Mouse (Mus musculus) liver, adult 2 months (tissue): ENCODE measurements around the gene Mbnl2. TPM values are rescaled to one million over a fixed set of nuclear protein-coding genes. Genes with fewer than 3 reads are reported as not detected.

Experiments
- DNase-seq: peaks from one replicate; pipeline ENCODE4 v3.0.0-alpha.2; 2011; ENCODE audit warnings: low read depth, low spot score; ENCODE audit errors: extremely low read depth
- H3K27ac ChIP-seq: fragments of 200-500 bp; replicated peaks from 2 replicates; pipeline ENCODE4 v1.5.1; 2012; ENCODE audit warnings: low read depth, mild to moderate bottlenecking, control low read depth, inconsistent platforms, low read length; ENCODE audit not compliant: insufficient read depth
- H3K27me3 ChIP-seq: fragments of 200-500 bp; 2 replicates; pipeline ENCODE4 v1.6.1; 2012; ENCODE audit warnings: mild to moderate bottlenecking, moderate library complexity, low read length, inconsistent platforms; ENCODE audit not compliant: control insufficient read depth, insufficient read depth
- H3K36me3 ChIP-seq: fragments of 200-500 bp; 2 replicates; pipeline ENCODE4 v1.6.1; 2012; ENCODE audit warnings: low read length, inconsistent platforms; ENCODE audit not compliant: control insufficient read depth, insufficient read depth
- H3K4me1 ChIP-seq: fragments of 200-500 bp; 2 replicates; pipeline ENCODE4 v1.6.1; 2011; ENCODE audit warnings: low read length; ENCODE audit not compliant: control insufficient read depth, insufficient read depth
- H3K4me3 ChIP-seq: fragments of 200-500 bp; 2 replicates; pipeline ENCODE4 v1.5.1; 2011; ENCODE audit warnings: low read depth, mild to moderate bottlenecking, control low read depth, low read length, moderate library complexity; ENCODE audit not compliant: insufficient read depth
- H3K79me2 ChIP-seq: fragments of 200-500 bp; 2 replicates; pipeline ENCODE4 v1.6.1; 2012; ENCODE audit warnings: inconsistent platforms, mild to moderate bottlenecking, low read length, moderate library complexity; ENCODE audit not compliant: control insufficient read depth, insufficient read depth
- H3K9ac ChIP-seq: fragments of 200-500 bp; 2 replicates; pipeline ENCODE4 v1.6.1; 2012; ENCODE audit warnings: low read depth, mild to moderate bottlenecking, control low read depth, inconsistent platforms, low read length
- CTCF ChIP-seq: fragments of 200-500 bp; IDR thresholded peaks from 2 replicates; pipeline ENCODE4 v1.5.1; 2011; ENCODE audit warnings: low read depth, low read length, control low read depth
- POLR2A ChIP-seq: fragments of 200-500 bp; IDR thresholded peaks from 2 replicates; pipeline ENCODE4 v1.6.1; 2011; ENCODE audit warnings: low read length, control low read depth; ENCODE audit not compliant: insufficient read depth; ENCODE audit errors: extremely low read depth
- WGBS: fragments of 180-500 bp; shearing (Covaris S2); methylation state at CpG from one replicate; pipeline ENCODE4 v1.1.7; 2018; 5-methylcytosine and 5-hydroxymethylcytosine counted together
- polyA plus RNA-seq: library from polyadenylated mRNA; depleted of rRNA; stranded (reverse); fragments of >200 nt; gene quantifications from 2 replicates; pipeline ENCODE4 v1.2.3, GENCODE M21; 2012
- total RNA-seq: library from RNA; depleted of rRNA; stranded (reverse); fragments of >200 nt; gene quantifications from 2 replicates; pipeline ENCODE4 v1.2.3, GENCODE M21; 2014

Gene Mbnl2
- total and polyA plus RNA-seq, 2 experiments, result 17.5 to 35.2 TPM

DNA sequence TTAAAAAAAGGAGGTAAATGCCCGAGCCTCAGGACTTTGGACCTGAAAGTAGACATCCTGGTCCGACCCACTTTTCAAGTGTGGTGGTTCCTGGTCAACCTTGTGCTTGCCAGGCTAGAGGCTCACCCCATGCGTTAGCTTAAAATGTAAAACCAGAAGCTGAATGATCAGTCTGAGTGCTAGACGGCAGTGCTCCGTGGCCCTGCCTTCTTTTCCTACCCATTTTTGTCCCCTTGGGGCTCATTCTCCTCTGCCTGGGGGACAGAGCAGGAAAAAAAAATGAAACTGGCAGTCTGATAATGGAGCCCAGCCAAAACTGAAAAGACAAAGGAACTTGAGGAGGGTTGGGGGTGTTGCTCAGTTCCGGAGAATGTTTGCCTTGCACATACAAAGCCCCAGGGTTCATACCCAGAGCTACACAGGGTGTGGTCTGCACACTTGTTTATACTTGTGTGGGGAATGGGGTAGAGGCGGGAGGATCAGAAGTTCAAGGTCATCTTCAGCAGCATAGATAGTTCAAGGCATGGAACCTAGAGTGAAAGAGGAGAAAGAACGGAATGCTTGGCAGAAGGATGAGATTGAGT is 87.0 kb downstream of the Mbnl2 start:
- Histone ChIP-seq H3K79me2 (peaks cover 39% of the 10 kb centered on the region; the same call in 1 of the 2 replicates), H3K4me3 (no peak overlapping the region), H3K36me3 (no peaks in the 10 kb centered on the region), H3K9ac (no peak overlapping the region), H3K4me1 (peaks cover 22% of the 10 kb centered on the region), H3K27me3 (no peaks in the 10 kb centered on the region), H3K27ac (peak overlapping the region; percentile 18; the same call in 1 of the 2 replicates)
- no peak for DNase-seq
- TF ChIP-seq CTCF (no peak), POLR2A (no peak)
- WGBS, result 45% methylated on average over 8 of the region's 8 CpGs

- H3K27ac ChIP-seq, result peak overlapping the region; percentile 13; the same call in 1 of the 2 replicates
- WGBS, result 57% methylated on average over 8 of the region's 8 CpGs
Measured at GRCm38 (mm10) chr14:120363090-120363818, 87.8 kb downstream of the Mbnl2 start.

GRCm38 (mm10) chr14:120365088-120365487 is 89.6 kb downstream of the Mbnl2 start:
- Histone ChIP-seq H3K4me1 (peaks cover 28% of the 10 kb centered on the region), H3K27ac (no peak overlapping the region), H3K9ac (no peak overlapping the region), H3K27me3 (no peaks in the 10 kb centered on the region), H3K4me3 (no peak overlapping the region), H3K36me3 (no peaks in the 10 kb centered on the region), H3K79me2 (peaks cover 40% of the 10 kb centered on the region; the same call in 1 of the 2 replicates)
- DNase-seq, result no peak
- 95% methylated on average over 4 of the region's 4 CpGs for whole genome bisulfite sequencing
- no peak for TF ChIP-seq CTCF
- TF ChIP-seq POLR2A, result no peak

More at GRCm38 (mm10) chr14:120363090-120363818, 87.8 kb downstream of the Mbnl2 start:
- peak; percentile 45 for DNase-seq
- Histone ChIP-seq H3K36me3 (no peaks in the 10 kb centered on the region), H3K4me3 (no peak overlapping the region), H3K9ac (no peak overlapping the region), H3K4me1 (peaks cover 23% of the 10 kb centered on the region), H3K27me3 (no peaks in the 10 kb centered on the region), H3K79me2 (peaks cover 42% of the 10 kb centered on the region; the same call in 1 of the 2 replicates)
- TF ChIP-seq POLR2A (no peak), CTCF (peak; percentile 52)

DNA sequence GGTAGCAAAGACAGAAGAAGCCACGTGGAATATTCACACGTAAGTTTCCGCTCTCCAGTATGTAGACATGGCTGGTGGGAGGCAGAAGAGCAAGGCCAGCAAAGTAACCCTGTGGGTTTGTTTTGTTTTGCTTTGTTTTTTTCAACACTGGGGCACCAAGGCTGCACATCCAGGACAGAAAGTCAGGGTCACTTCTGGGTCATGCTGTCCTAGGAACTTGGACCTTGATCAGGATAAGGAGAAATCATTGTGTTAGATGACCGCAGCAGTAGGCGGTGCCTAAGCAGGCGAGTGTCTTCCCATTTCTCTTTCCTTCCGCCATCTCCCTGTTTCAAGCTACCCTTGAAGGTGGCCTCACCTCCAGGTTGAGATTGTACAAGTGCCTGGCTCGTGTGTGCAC is 91.5 kb downstream of the Mbnl2 start:
- peak overlapping the region; percentile 82 for H3K27ac ChIP-seq
- no peak overlapping the region for H3K9ac ChIP-seq
- DNase-seq, result peak; percentile 91
- no peak overlapping the region for H3K4me3 ChIP-seq
- no peaks in the 10 kb centered on the region for H3K36me3 ChIP-seq
- TF ChIP-seq CTCF (no peak), POLR2A (no peak)
- H3K27me3 ChIP-seq, result no peaks in the 10 kb centered on the region
- 39% methylated on average over 8 of the region's 8 CpGs for WGBS
- peaks cover 28% of the 10 kb centered on the region for H3K4me1 ChIP-seq
- peaks cover 40% of the 10 kb centered on the region; the same call in 1 of the 2 replicates for H3K79me2 ChIP-seq

DNA sequence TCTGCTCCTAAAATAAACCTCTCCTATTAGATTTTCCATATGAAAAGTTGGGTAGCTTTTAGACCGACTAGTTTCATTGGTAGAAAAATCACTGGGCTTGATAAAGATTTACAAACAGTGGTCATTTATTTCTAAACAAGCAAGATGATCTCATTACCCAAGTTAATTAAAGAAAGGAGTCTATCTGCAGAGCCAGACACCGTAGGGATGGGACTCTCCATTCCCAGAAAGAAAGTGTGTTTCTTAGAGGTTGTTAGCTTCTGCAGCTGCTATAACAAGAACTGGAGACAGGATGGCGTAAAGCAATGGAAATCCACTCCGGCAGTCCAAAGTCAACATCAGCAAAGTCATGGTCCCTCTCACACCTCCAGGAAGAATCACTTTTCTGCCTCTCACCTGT is 92.1 kb downstream of the Mbnl2 start:
- H3K79me2 ChIP-seq, result peaks cover 40% of the 10 kb centered on the region; the same call in 1 of the 2 replicates
- H3K36me3 ChIP-seq, result no peaks in the 10 kb centered on the region
- peaks cover 28% of the 10 kb centered on the region for H3K4me1 ChIP-seq
- 81% methylated on average over 4 of the region's 4 CpGs for WGBS
- no peaks in the 10 kb centered on the region for H3K27me3 ChIP-seq
- no peak overlapping the region for H3K4me3 ChIP-seq
- H3K9ac ChIP-seq, result no peak overlapping the region
- no peak overlapping the region; the same call in 1 of the 2 replicates for H3K27ac ChIP-seq
- TF ChIP-seq CTCF (no peak), POLR2A (no peak)
- no peak for DNase-seq
